Mouse (Mus musculus) thymus, adult 2 months (tissue): ENCODE results near the gene Hsd3b1. TPM values are rescaled to one million over a fixed set of nuclear protein-coding genes. Genes with fewer than 3 reads are reported as not detected.

Experiments
- polyA plus RNA-seq: library from polyadenylated mRNA; depleted of rRNA; stranded (reverse); fragments of >200 nt; gene quantifications from 2 replicates; pipeline ENCODE4 v1.2.3, GENCODE M21; 2012; rRNA removed

The Hsd3b1 gene
- polyA plus RNA-seq, 1 experiment: 0.70 TPM

Other genes starting within 250 kb of the Hsd3b1 start
- not detected in 2 replicates for gene Hsd3b5, start 229.5 kb downstream of the Hsd3b1 start, polyA plus RNA-seq
- gene Hsd3b2, start 135.3 kb downstream of the Hsd3b1 start, polyA plus RNA-seq: not detected in 2 replicates
- gene Hsd3b3, start 96.7 kb downstream of the Hsd3b1 start, polyA plus RNA-seq: 0.09 TPM in 1 of 2 replicates, not detected in the other
- 0.43 and 0.60 TPM in 2 replicates for gene Hsd3b6, start 45.4 kb downstream of the Hsd3b1 start, polyA plus RNA-seq
- gene Hao2, start 33.4 kb upstream of the Hsd3b1 start, polyA plus RNA-seq: 0.18 TPM in 1 of 2 replicates, not detected in the other